Mouse (Mus musculus) splenic B cell, adult 2 months (primary cell): ENCODE results near the gene Gps1.
"Not testable (repeated sequence)": the region's sequence is repeated elsewhere in the genome, so short reads cannot be mapped to it uniquely, and the experiment has no call there.

Source experiments
- DNase-seq: peaks from one replicate; pipeline ENCODE4 v3.0.0-alpha.2; 2011; ENCODE audit warnings: low read depth, low spot score
- H3K27me3 ChIP-seq: 2 replicates; pipeline ENCODE4 v1.6.1; 2012; ENCODE audit warnings: mild to moderate bottlenecking, low read length, moderate library complexity, mixed read lengths; ENCODE audit not compliant: control insufficient read depth, poor library complexity, insufficient read depth, severe bottlenecking
- H3K36me3 ChIP-seq: 2 replicates; pipeline ENCODE4 v1.6.1; 2012; ENCODE audit warnings: mild to moderate bottlenecking, low read length, moderate library complexity, mixed read lengths; ENCODE audit not compliant: control insufficient read depth, poor library complexity, insufficient read depth, severe bottlenecking

Gps1 gene

DNA sequence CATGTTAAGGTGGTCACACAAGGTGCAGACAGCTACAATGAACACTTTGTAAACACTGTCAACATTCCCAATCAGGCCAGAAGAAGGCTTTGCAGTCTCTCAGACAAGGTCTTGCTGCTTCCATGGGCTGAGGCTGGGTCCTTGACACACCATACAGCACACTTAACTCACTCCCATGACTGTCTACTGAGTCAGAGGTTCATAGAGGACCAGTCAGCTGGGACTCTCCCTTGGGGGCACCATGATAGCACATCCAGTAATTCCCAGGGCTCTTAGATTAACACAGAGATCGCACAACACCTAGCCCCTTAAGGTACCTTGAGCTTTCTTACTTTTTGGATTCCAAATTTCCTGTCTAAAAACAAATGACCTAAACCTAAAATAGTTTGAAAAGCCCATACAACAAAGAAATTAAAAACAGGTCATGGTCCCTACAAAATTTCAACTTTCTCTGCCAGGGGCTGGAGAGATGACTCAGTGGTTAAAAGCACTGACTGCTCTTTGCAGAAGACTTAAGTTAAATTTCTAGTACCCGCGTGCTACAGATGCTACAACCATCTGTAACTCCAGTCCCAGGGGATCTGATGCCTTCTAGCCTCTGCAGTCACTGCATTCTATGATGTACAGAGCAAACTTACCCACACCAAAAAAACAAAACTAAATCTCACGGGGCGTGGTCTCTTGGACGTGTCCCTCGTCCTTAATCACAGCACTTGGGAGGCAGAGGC is 10.4 kb upstream of the Gps1 start:
- Histone ChIP-seq H3K36me3 (no peaks in the 10 kb centered on the region), H3K27me3 (no peaks in the 10 kb centered on the region)
- DNase-seq, result no peak

DNA sequence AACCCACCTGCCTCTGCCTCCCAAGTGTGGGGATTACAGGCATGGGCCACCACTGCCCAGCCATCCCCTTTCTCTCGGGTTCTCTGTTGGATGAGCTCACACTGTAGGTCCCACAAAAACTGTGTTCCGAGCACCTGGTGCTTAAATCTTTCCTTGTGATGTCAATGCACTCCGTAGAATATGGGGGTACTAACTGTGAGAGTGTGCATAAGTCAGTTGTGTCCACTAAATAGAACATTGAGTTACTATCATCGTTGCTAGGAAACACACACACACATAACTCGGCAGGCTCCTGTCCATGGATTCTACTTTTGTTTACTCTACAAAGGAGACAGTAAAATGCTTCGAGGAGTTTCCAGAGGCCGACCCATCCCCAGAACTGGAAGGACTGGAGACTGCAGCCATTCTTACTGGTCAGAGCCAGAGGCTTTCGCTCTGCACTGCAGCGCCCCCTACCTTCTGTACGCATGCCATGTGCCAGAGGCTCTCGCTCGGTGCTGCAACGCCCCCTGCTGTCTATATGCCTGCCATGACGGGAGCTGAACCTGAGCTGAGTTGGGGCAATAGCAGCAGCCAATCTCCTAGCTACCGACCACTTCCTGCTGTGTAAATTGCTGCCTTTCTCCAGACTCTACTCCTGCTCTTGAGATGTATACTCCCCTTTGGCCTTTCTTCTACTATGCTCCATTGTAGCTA is 8.2 kb upstream of the Gps1 start:
- Histone ChIP-seq H3K27me3 (no peaks in the 10 kb centered on the region), H3K36me3 (no peaks in the 10 kb centered on the region)
- peak; percentile 93 for DNase-seq

GRCm38 (mm10) chr11:120777123-120777522 is 6.9 kb upstream of the Gps1 start:
- DNase-seq, result no peak
- Histone ChIP-seq H3K27me3 (no peaks in the 10 kb centered on the region), H3K36me3 (0 out of 2 replicates have a peak, but pooled peaks cover 1% of the 10 kb centered on the region)

- Histone ChIP-seq H3K27me3 (no peaks in the 10 kb centered on the region), H3K36me3 (0 out of 2 replicates have a peak, but pooled peaks cover 1% of the 10 kb centered on the region)
- no peak for DNase-seq
Measured at GRCm38 (mm10) chr11:120779876-120780275, 4.2 kb upstream of the Gps1 start.

- H3K36me3 ChIP-seq, H3K27me3 ChIP-seq, DNase-seq: not testable (repeated sequence)
Measured at GRCm38 (mm10) chr11:120781361-120781760, 2.7 kb upstream of the Gps1 start.

- no peaks in the 10 kb centered on the region for H3K27me3 ChIP-seq
- no peak for DNase-seq
- H3K36me3 ChIP-seq, result peaks cover 5% of the 10 kb centered on the region; the same call in 1 of the 2 replicates
Measured at GRCm38 (mm10) chr11:120783426-120784063, 527 bp upstream of the Gps1 start.

GRCm38 (mm10) chr11:120785145-120785544 is 1.1 kb downstream of the Gps1 start:
- no peak for DNase-seq
- Histone ChIP-seq H3K27me3 (no peaks in the 10 kb centered on the region), H3K36me3 (peaks cover 7% of the 10 kb centered on the region; the same call in 1 of the 2 replicates)

DNA sequence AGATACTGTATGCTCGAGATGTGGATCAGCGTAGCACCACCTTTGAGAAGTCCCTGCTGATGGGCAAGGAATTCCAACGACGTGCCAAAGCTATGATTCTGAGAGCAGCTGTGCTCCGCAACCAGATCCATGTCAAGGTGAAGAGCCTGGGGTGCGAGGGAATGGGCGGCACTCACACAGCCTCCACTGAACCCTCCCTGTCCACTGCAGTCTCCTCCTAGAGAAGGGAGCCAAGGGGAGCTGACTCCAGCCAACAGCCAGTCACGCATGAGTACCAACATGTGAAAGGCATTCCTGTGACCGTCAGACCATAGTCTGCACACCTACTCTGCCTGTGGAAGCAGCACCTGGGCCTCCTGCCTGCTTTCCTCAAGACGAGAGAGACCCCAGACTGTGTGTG is 4.4 kb downstream of the Gps1 start:
- not testable (repeated sequence) for H3K27me3 ChIP-seq

GRCm38 (mm10) chr11:120789355-120789754 is 5.3 kb downstream of the Gps1 start:
- DNase-seq, result no peak
- peaks cover 24% of the 10 kb centered on the region for H3K36me3 ChIP-seq
- no peaks in the 10 kb centered on the region for H3K27me3 ChIP-seq

More for the DNA sequence above, 4.4 kb downstream of the Gps1 start:
- not testable (repeated sequence) for DNase-seq
- H3K36me3 ChIP-seq, result peaks cover 24% of the 10 kb centered on the region

DNA sequence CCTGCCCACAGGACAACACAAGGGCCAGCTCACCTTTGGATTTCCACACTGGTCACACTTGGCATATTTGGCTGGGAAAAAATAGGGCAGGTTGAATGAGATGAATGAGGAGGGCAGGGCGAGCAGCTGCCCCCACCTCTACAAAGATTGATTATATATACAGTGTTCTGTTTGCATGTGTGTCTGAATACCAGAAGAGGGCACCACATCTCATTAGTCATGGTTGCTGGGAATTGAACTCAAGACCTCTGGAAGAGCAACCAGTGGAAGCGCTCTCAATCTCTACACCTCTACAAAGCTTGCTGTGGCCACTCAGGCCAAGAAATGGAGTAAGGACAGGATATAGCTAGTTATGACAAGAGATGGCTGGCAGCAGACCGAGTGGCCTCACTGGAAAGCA is 5.7 kb downstream of the Gps1 start:
- DNase-seq, result no peak
- Histone ChIP-seq H3K27me3 (no peaks in the 10 kb centered on the region), H3K36me3 (peaks cover 24% of the 10 kb centered on the region)

DNA sequence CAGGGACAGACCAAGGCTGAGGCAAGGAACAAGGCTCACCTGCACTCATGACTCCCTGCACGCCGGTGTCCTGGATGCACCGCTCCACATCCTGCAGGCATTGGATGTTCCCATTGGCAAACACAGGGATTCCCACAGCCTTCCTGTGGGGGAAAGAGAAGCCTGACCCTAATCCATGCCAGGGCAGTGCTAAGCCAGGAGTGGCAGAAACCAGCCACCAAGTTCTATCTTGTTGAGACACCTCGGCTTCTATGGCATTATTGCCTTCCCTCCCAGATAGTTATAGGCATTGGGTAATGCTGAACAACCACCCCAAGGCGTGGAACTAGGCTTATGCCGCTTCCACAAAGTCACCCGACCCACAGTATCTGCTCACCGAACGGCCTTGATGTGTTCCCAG is 8.6 kb downstream of the Gps1 start:
- no peak for DNase-seq
- H3K36me3 ChIP-seq, result peaks cover 21% of the 10 kb centered on the region

GRCm38 (mm10) chr11:120795756-120796613 is 11.9 kb downstream of the Gps1 start, which contains the start of gene Dus1l:
Gene Dus1l (minus strand): TSS chr11:120796403.
- no peaks in the 10 kb centered on the region for H3K27me3 ChIP-seq
- H3K36me3 ChIP-seq, result peaks cover 10% of the 10 kb centered on the region
- peak; percentile 97 for DNase-seq

More for the DNA sequence above, 8.6 kb downstream of the Gps1 start:
- no peaks in the 10 kb centered on the region for H3K27me3 ChIP-seq

GRCm38 (mm10) chr11:120796614-120796946 is 12.5 kb downstream of the Gps1 start:
- H3K36me3 ChIP-seq, result peaks cover 9% of the 10 kb centered on the region
- DNase-seq, result no peak
- H3K27me3 ChIP-seq, result no peaks in the 10 kb centered on the region

- peaks cover 1% of the 10 kb centered on the region; the same call in 1 of the 2 replicates for H3K36me3 ChIP-seq
- DNase-seq, result no peak
- no peaks in the 10 kb centered on the region for H3K27me3 ChIP-seq
Measured at GRCm38 (mm10) chr11:120798244-120798643, 14.2 kb downstream of the Gps1 start.
